Mouse (Mus musculus) liver, postnatal 0 days (tissue): Measurements from ENCODE around the gene Gm39115.

Source experiments
- CTCF ChIP-seq: sonication (generic); IDR thresholded peaks from 2 replicates; pipeline ENCODE4 v1.5.1; 2016; ENCODE audit warnings: antibody characterized with exemption, low read depth
- EP300 ChIP-seq: IDR thresholded peaks from 2 replicates; pipeline ENCODE4 v1.6.1; 2016; ENCODE audit warnings: antibody characterized with exemption, low read depth, mild to moderate bottlenecking

DNA sequence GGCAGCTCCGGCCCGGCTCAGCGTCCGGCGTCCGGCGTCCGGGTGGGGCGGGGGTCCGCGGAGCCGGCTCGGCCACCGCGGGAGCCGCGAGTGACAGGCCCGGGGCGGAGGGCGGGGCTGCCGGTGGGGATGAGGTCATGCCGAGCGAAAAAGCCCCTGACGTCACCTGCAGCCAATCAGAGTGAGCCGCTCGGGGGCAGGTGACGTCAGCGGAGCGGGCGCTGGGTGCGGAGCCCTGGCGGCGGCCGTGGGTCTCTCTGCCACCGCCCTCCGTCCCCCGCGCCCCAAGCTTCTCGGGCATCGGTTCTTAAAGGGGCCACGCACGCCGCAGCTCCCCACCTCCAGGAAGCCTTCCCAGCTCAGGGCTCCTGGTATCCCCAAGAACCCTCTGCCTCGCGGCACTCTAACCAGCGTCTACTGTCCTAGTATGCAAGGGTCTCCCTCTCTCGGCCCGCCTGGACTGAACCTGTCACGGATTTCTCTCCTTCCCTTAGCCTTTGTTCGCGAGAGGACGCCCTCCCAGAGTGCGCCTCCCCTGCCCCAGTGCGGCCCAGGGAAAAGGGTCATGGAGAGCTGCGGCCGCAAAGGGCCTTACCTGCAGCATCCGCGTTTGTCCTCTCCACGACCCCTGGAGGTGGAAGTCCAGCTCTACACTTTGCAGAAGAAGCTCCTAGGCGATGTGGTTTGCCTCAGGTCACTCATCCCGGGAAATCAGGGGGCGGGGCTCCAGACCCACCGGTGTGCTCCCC, 40.5 kb downstream of the Gm39115 start, which contains the start of gene Dusp8:
- TF ChIP-seq CTCF (peak; percentile 52), EP300 (no peak)
